Mouse (Mus musculus) embryonic facial prominence, embryonic 12.5 days (tissue): ENCODE measurements at regions not wholly inside any gene's neighbourhood (a gene's known extent, or its start where the extent isn't known, plus 50 kb on each side); places are given as distances from the start of the nearest gene placed in this dataset.

Experiments used
- ATAC-seq: fragments of 200-750 bp; cut with Nextera tagmentation; 2 replicates; pipeline ENCODE4 v1.8.0; 2017; ENCODE audit not compliant: insufficient number of reproducible peaks, insufficient read depth, low FRiP score, low TSS enrichment
- H3K27ac ChIP-seq: fragments of 300-500 bp; sonication (generic); 2 replicates; pipeline ENCODE4 v1.5.1; 2016; ENCODE audit warnings: mild to moderate bottlenecking
- H3K27me3 ChIP-seq: fragments of 300-500 bp; sonication (generic); 2 replicates; pipeline ENCODE4 v1.6.1; 2016; ENCODE audit warnings: mild to moderate bottlenecking, moderate library complexity
- H3K36me3 ChIP-seq: fragments of 300-500 bp; sonication (generic); 2 replicates; pipeline ENCODE4 v1.6.1; 2016; ENCODE audit warnings: mild to moderate bottlenecking
- H3K4me1 ChIP-seq: fragments of 300-500 bp; sonication (generic); 2 replicates; pipeline ENCODE4 v1.6.1; 2016
- H3K4me2 ChIP-seq: fragments of 300-500 bp; sonication (generic); replicated peaks from 2 replicates; pipeline ENCODE4 v1.6.1; 2016; ENCODE audit warnings: mild to moderate bottlenecking, moderate library complexity
- H3K4me3 ChIP-seq: fragments of 300-500 bp; sonication (generic); 2 replicates; pipeline ENCODE4 v1.5.1; 2016; ENCODE audit warnings: mild to moderate bottlenecking
- H3K9ac ChIP-seq: fragments of 300-500 bp; sonication (generic); 2 replicates; pipeline ENCODE4 v1.6.1; 2016; ENCODE audit warnings: mild to moderate bottlenecking, moderate library complexity
- H3K9me3 ChIP-seq: fragments of 300-500 bp; sonication (generic); 2 replicates; pipeline ENCODE4 v1.6.1; 2016; ENCODE audit warnings: mild to moderate bottlenecking, moderate library complexity
- WGBS: fragments of 180-500 bp; shearing (Covaris S2); methylation state at CpG from one replicate; pipeline ENCODE4 v1.1.7; 2016; 5-methylcytosine and 5-hydroxymethylcytosine counted together

DNA sequence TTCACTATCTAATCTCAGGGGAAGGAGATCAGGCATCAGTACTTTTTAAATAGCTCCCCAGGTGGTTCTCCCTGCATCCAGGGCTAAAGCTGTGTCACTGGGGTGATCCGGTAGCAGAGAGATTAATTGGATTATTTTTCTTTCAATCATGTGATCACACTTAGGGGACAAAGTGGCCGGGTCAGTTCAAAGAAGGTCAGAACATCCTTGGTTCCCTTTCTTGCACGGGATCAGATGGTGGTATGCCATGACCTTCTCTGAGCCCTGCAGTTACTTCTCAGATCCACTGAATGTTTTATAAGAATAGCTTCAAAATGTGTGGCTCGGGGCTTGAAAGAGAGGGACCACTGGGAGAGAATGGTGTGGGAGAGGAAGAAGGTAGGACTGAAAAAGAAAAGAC, 333.6 kb downstream of the Mllt3 start:
- no peaks in the 10 kb centered on the region for H3K36me3 ChIP-seq
- WGBS: 8% methylated on average over 4 of the region's 4 CpGs

DNA sequence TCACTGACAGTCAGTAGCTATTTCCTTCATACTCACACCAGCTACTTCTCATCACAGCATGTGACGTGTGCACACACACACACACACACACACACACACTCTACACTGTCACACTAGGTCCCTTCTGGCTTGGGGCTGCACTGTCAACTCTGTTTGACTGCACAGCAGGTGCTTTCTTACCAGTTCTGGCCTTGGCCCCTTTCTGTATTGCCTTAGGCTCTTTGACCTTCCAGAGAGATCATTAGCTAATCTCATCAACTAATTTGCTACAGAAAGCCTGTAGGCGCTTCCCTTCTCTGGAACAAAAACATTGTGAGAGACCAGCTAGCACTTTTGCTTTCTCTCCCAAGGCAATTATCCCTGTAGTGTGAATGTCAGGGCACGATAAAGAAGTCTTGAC, 334.4 kb downstream of the Mllt3 start:
- Histone ChIP-seq H3K9ac (no peak overlapping the region), H3K27ac (0 out of 2 replicates have a peak overlapping the region, but pooled peaks have one; percentile 5), H3K9me3 (no peaks in the 10 kb centered on the region), H3K4me1 (peaks cover 14% of the 10 kb centered on the region), H3K4me3 (no peak overlapping the region), H3K36me3 (no peaks in the 10 kb centered on the region), H3K4me2 (no peak overlapping the region), H3K27me3 (0 out of 2 replicates have a peak, but pooled peaks cover 3% of the 10 kb centered on the region)
- 11% methylated on average over 3 of the region's 3 CpGs for WGBS
- peak; percentile 74 for ATAC-seq

More for the DNA sequence above, 333.6 kb downstream of the Mllt3 start:
- Histone ChIP-seq H3K9ac (no peak overlapping the region), H3K4me3 (no peak overlapping the region), H3K27ac (no peak overlapping the region), H3K27me3 (0 out of 2 replicates have a peak, but pooled peaks cover 3% of the 10 kb centered on the region), H3K9me3 (no peaks in the 10 kb centered on the region), H3K4me2 (no peak overlapping the region), H3K4me1 (peaks cover 14% of the 10 kb centered on the region)
- ATAC-seq: no peak

DNA sequence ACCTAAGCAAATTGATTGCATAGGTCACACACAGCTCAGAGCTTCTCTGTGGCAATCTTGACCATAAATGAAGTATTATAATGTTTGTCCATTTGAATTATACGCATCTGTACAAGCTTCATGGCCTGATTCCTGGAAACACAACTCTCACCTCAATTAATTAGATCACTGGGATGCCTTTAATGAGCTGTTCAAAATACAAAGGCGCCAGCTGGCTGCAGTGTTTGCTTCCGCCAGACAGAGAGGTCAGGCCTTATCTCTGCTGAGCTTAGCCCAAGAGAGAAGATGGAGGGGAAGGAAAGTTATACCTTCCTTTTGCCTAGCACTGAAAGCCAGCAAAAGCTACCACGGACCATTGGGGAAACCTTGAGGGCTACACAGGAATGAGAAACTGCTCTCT, 336.2 kb downstream of the Mllt3 start:
- no peak for ATAC-seq

DNA sequence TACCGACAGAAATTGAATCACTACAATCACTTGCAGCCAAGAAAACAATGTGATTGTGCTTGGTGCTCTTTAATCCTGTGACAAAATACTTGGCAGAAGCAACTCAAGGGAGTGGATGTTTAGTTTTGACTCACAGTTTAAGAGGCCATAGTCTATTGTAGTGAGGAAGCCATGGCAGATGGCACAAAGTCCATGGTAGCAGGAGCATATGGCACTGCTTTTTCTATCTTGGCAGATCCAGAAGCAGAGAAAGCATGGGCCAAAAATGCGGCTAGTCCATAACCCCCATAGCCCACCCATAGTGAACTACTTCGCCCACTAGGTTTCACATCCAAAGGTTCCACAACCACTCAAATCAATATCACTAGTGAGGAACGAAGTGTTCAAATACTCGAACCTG, 337.4 kb downstream of the Mllt3 start:
- Histone ChIP-seq H3K9me3 (no peaks in the 10 kb centered on the region), H3K27ac (no peak overlapping the region), H3K4me1 (peaks cover 14% of the 10 kb centered on the region), H3K36me3 (no peaks in the 10 kb centered on the region), H3K27me3 (0 out of 2 replicates have a peak, but pooled peaks cover 3% of the 10 kb centered on the region), H3K9ac (no peak overlapping the region), H3K4me3 (no peak overlapping the region), H3K4me2 (no peak overlapping the region)
- ATAC-seq: no peak
- WGBS: 94% methylated on average over 5 of the region's 5 CpGs

More for the DNA sequence above, 336.2 kb downstream of the Mllt3 start:
- H3K27ac ChIP-seq: no peak overlapping the region
- H3K36me3 ChIP-seq: no peaks in the 10 kb centered on the region
- H3K9ac ChIP-seq: no peak overlapping the region
- 81% methylated on average over 4 of the region's 4 CpGs for WGBS
- H3K9me3 ChIP-seq: no peaks in the 10 kb centered on the region
- H3K27me3 ChIP-seq: 0 out of 2 replicates have a peak, but pooled peaks cover 3% of the 10 kb centered on the region
- no peak overlapping the region for H3K4me3 ChIP-seq
- H3K4me1 ChIP-seq: peaks cover 14% of the 10 kb centered on the region
- H3K4me2 ChIP-seq: no peak overlapping the region

DNA sequence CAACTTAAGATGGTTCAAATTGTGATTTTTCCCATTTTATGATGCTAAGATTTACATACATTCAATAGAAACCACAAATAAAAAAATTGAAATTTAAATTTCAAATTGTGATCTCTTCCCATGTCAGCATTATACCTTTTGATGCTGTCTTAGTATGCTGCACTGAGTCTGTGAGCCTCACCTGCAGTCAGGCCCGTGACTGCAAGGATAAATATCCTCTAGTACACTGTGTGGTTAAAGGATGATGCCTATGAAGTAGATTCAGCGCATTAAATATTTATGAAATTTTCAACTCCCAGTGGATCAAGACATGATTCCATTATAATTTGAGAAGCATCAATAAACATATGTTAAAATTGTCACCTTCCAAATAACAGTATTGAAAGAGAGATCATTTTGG, 340.4 kb downstream of the Mllt3 start:
- no peak overlapping the region for H3K4me2 ChIP-seq
- H3K9ac ChIP-seq: no peak overlapping the region
- H3K36me3 ChIP-seq: no peaks in the 10 kb centered on the region
- WGBS: 88% methylated on average over 2 of the region's 2 CpGs
- H3K27ac ChIP-seq: no peak overlapping the region
- no peak for ATAC-seq
- no peaks in the 10 kb centered on the region for H3K9me3 ChIP-seq
- 0 out of 2 replicates have a peak, but pooled peaks cover 3% of the 10 kb centered on the region for H3K27me3 ChIP-seq
- H3K4me1 ChIP-seq: no peaks in the 10 kb centered on the region
- no peak overlapping the region for H3K4me3 ChIP-seq

DNA sequence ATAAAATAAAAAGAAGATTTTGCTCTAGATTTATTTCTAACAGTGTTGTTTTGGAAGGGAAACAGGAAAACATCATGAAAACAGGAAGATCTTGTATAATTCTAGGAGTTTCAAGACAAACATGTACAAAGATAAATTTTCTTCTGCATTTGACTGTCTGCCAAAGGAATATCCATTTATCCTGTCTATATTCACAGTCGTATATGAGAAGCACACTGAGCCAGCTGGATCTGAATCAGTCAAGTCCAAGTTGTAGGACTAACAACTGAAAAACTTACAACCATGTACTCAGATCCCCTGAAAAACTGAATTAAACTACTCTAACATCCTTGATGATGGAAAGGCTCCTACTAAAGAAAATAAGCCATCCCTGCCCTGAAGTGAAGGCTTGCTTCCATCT, 348.2 kb downstream of the Mllt3 start:
- H3K4me3 ChIP-seq: no peak overlapping the region
- no peak overlapping the region for H3K4me2 ChIP-seq
- H3K27ac ChIP-seq: no peak overlapping the region
- no peak overlapping the region for H3K9ac ChIP-seq
- H3K27me3 ChIP-seq: no peaks in the 10 kb centered on the region
- H3K4me1 ChIP-seq: no peaks in the 10 kb centered on the region
- H3K36me3 ChIP-seq: no peaks in the 10 kb centered on the region
- WGBS: 80% methylated on average over 1 of the region's 1 CpGs
- ATAC-seq: no peak
- H3K9me3 ChIP-seq: no peaks in the 10 kb centered on the region

DNA sequence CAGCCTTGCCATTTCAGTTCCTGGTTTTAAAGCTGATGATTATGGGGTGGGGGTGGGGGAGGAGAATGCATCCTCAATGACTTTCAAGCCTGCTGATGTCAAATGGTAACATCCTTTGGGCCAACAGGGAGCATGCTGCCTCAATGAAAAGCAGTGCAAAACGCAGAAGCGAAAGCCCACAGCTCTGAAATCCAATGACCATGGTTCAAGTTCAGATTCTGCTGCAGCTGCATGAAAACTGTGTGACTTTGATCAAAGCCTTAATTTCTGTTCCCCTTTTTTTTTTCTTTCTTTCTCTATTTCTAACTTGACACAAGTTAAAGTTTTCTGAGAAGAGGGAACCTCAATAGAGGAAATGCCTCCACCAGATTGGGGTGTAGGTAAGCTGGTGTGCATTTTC, 350.4 kb downstream of the Mllt3 start:
- H3K27me3 ChIP-seq: no peaks in the 10 kb centered on the region
- H3K27ac ChIP-seq: no peak overlapping the region
- no peak overlapping the region for H3K4me2 ChIP-seq
- no peaks in the 10 kb centered on the region for H3K9me3 ChIP-seq
- ATAC-seq: no peak
- H3K36me3 ChIP-seq: no peaks in the 10 kb centered on the region
- no peaks in the 10 kb centered on the region for H3K4me1 ChIP-seq
- no peak overlapping the region for H3K4me3 ChIP-seq
- H3K9ac ChIP-seq: no peak overlapping the region
- 74% methylated on average over 2 of the region's 2 CpGs for WGBS

DNA sequence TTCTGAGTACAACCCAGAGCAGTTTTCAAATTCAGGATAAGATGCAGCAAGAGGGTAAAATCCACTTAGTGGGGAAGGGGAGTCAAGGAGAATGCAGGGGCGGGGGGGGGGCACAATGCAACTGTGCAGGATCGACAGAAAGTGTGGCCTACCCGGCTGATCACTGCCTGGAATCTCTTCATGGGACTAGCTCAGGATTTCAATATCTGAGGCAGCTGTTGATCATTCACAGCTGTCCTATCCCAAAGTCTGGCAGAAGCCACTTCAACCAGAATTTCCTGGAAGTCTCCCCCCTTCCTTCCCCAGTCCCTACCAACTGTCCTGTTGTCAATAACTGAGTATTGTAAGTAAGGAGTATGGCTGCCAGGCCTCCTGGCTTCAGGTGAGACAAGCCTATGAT, 362.1 kb downstream of the Mllt3 start:
- H3K9ac ChIP-seq: no peak overlapping the region
- no peaks in the 10 kb centered on the region for H3K36me3 ChIP-seq
- no peak overlapping the region for H3K27ac ChIP-seq
- 43% methylated on average over 3 of the region's 3 CpGs for WGBS
- no peak for ATAC-seq
- 0 out of 2 replicates have a peak, but pooled peaks cover 3% of the 10 kb centered on the region for H3K27me3 ChIP-seq
- H3K9me3 ChIP-seq: no peaks in the 10 kb centered on the region
- H3K4me1 ChIP-seq: no peaks in the 10 kb centered on the region; the same call in 1 of the 2 replicates
- H3K4me3 ChIP-seq: no peak overlapping the region
- H3K4me2 ChIP-seq: no peak overlapping the region

DNA sequence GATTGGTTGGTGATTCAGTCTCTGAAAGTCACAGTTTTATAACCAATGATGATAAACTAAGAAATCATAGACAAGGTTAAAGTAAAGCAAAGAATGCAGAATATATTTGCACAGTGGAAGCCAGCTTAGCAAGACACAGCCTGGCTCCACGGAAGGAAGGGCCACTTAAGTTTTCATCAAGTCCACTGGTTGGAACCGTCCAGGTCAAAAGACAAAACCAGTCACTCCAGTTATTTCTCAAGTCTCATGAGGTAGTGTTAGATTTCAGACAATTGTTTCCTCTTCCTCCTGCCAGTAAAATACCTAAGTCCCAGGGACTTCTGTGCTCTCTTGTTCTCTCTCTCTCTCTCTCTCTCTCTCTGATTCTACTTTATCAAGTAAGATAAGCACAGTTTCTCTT, 363.0 kb downstream of the Mllt3 start:
- 51% methylated on average over 2 of the region's 2 CpGs for WGBS
- H3K36me3 ChIP-seq: no peaks in the 10 kb centered on the region
- H3K27ac ChIP-seq: no peak overlapping the region
- no peaks in the 10 kb centered on the region for H3K9me3 ChIP-seq
- H3K4me3 ChIP-seq: no peak overlapping the region
- H3K4me2 ChIP-seq: no peak overlapping the region
- peaks cover 4% of the 10 kb centered on the region; the same call in 1 of the 2 replicates for H3K4me1 ChIP-seq
- no peak for ATAC-seq
- no peak overlapping the region for H3K9ac ChIP-seq
- H3K27me3 ChIP-seq: 0 out of 2 replicates have a peak, but pooled peaks cover 3% of the 10 kb centered on the region

DNA sequence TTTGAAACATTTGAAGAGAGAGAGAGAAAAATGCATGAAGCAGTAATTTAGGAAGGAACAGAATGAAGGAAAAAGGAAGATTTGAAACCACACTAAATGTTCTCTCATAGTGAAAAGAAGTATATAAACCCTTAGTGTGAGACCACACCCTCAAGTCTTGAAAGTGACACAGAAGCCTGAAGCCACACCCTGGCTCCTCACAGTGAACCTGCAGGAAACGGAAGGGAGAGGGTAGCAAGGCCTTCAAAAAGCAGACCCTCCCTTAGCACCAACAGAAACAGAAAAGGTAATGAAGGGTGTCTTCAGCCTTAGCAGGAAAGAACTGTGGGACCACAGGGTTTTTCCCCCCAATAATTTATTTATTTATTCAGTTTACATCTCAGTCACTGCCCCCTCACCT, 363.7 kb downstream of the Mllt3 start:
- H3K4me3 ChIP-seq: no peak overlapping the region
- ATAC-seq: no peak
- 0 out of 2 replicates have a peak, but pooled peaks cover 3% of the 10 kb centered on the region for H3K27me3 ChIP-seq
- no peaks in the 10 kb centered on the region for H3K36me3 ChIP-seq
- H3K9ac ChIP-seq: no peak overlapping the region
- peaks cover 11% of the 10 kb centered on the region; the same call in 1 of the 2 replicates for H3K4me1 ChIP-seq
- no peak overlapping the region for H3K27ac ChIP-seq
- WGBS: 79% methylated on average over 1 of the region's 1 CpGs
- H3K9me3 ChIP-seq: no peaks in the 10 kb centered on the region
- no peak overlapping the region for H3K4me2 ChIP-seq

DNA sequence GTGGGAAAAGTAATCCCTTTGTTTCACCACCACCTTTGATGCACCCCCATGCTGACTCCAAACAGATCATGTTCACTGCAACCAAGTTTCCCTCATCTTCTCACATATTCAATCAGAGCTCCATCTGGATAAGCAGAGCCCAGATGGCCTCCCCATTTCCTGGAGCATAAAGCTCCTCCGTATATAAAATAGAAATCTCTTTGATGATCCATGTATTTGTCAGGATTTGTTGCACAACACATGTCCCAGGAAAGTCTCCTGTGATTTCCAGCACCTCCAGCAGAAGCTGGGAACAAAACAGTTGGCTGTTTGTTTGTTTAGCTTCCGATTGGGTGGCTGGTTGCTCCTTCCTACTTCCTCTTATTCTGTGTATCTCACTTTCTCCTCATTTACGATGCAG, 364.9 kb downstream of the Mllt3 start:
- Histone ChIP-seq H3K9me3 (no peaks in the 10 kb centered on the region), H3K27me3 (0 out of 2 replicates have a peak, but pooled peaks cover 3% of the 10 kb centered on the region), H3K27ac (no peak overlapping the region), H3K36me3 (no peaks in the 10 kb centered on the region), H3K4me1 (peaks cover 12% of the 10 kb centered on the region; the same call in 1 of the 2 replicates), H3K4me2 (no peak overlapping the region), H3K4me3 (no peak overlapping the region), H3K9ac (no peak overlapping the region)
- 43% methylated on average over 3 of the region's 3 CpGs for WGBS
- no peak for ATAC-seq

DNA sequence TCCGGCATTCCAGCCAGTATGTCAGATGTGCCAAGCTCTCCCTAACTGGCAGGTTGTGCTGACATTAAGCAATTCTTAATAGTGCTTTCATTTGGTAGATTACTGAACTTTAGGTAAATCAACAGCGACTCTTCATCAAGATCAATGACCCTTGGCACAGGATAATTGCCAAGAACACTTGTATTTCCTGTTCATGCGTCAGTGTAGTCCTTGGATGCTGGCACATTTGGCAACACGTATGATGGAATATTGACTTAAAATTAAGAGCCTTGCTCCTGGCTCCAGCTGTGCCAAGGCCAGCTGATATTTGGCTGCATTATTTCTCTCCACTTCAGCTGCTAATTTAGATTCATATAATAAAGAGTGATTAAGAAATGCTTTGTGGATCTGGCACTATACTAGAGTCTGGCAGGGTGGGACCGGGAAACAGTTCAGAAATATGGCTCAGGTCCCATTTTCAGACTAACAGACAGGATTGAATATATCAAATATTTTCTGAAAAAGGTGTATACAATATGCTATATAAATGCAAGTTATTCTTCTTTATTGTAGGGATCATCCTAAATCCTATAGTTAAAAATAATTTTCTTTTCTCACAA, 365.5 kb downstream of the Mllt3 start:
- H3K27me3 ChIP-seq: 0 out of 2 replicates have a peak, but pooled peaks cover 3% of the 10 kb centered on the region
- H3K9ac ChIP-seq: no peak overlapping the region
- no peaks in the 10 kb centered on the region for H3K36me3 ChIP-seq
- no peak overlapping the region for H3K4me2 ChIP-seq
- no peak for ATAC-seq
- no peak overlapping the region for H3K27ac ChIP-seq
- WGBS: 75% methylated on average over 5 of the region's 5 CpGs
- H3K4me3 ChIP-seq: no peak overlapping the region
- H3K9me3 ChIP-seq: no peaks in the 10 kb centered on the region
- peaks cover 12% of the 10 kb centered on the region; the same call in 1 of the 2 replicates for H3K4me1 ChIP-seq
